Mouse (Mus musculus): ENCODE results near the gene Cryba1. TPM values are rescaled to one million over a fixed set of nuclear protein-coding genes. Genes with fewer than 3 reads are reported as not detected.
"Not testable (repeated sequence)": the region's sequence is repeated elsewhere in the genome, so short reads cannot be mapped to it uniquely, and the experiment has no call there.

Cryba1 gene
- polyA plus RNA-seq, 1 experiment from 2014 or later: 2.2 TPM

- no peak overlapping the region for H3K4me3 ChIP-seq
- no peaks in the 10 kb centered on the region for H3K9me3 ChIP-seq
- no peaks in the 10 kb centered on the region for H3K36me3 ChIP-seq (replicated peaks)
- DNase-seq (ENCODE audit: low spot score): no peak
- no peak overlapping the region for H3K27ac ChIP-seq (replicated peaks)
- no peaks in the 10 kb centered on the region for H3K4me1 ChIP-seq
- 85% methylated on average over 5 of the region's 5 CpGs for WGBS
- no peaks in the 10 kb centered on the region for H3K27me3 ChIP-seq (replicated peaks; ENCODE audit: low read depth, poor library complexity, severe bottlenecking)
Observed at GRCm38 (mm10) chr11:77752525-77752924, 27.4 kb upstream of the Cryba1 start.

GRCm38 (mm10) chr11:77748996-77749395, 23.9 kb upstream of the Cryba1 start:
- no peak overlapping the region for H3K27ac ChIP-seq (replicated peaks)
- no peak overlapping the region for H3K4me3 ChIP-seq
- H3K4me1 ChIP-seq: no peaks in the 10 kb centered on the region
- no peaks in the 10 kb centered on the region for H3K36me3 ChIP-seq (replicated peaks)
- no peaks in the 10 kb centered on the region for H3K27me3 ChIP-seq (replicated peaks; ENCODE audit: low read depth, poor library complexity, severe bottlenecking)
- H3K9me3 ChIP-seq: no peaks in the 10 kb centered on the region
- WGBS: 90% methylated on average over 5 of the region's 5 CpGs
- DNase-seq (ENCODE audit: low spot score): no peak

- H3K27me3 ChIP-seq (replicated peaks; ENCODE audit: low read depth, poor library complexity, severe bottlenecking); DNase-seq (ENCODE audit: low spot score); H3K4me3 ChIP-seq; H3K27ac ChIP-seq (replicated peaks); H3K4me1 ChIP-seq; H3K9me3 ChIP-seq; H3K36me3 ChIP-seq (replicated peaks): not testable (repeated sequence)
- 95% methylated on average over 14 of the region's 15 CpGs for WGBS
Observed at GRCm38 (mm10) chr11:77747103-77747502, 22.0 kb upstream of the Cryba1 start.

GRCm38 (mm10) chr11:77746652-77747051, 21.6 kb upstream of the Cryba1 start:
- Histone ChIP-seq H3K36me3 (replicated peaks) (no peaks in the 10 kb centered on the region), H3K27me3 (replicated peaks; ENCODE audit: low read depth, poor library complexity, severe bottlenecking) (no peaks in the 10 kb centered on the region), H3K4me1 (no peaks in the 10 kb centered on the region), H3K4me3 (no peak overlapping the region), H3K9me3 (no peaks in the 10 kb centered on the region), H3K27ac (replicated peaks) (no peak overlapping the region)
- no peak for DNase-seq (ENCODE audit: low spot score)
- WGBS: 87% methylated on average over 4 of the region's 4 CpGs

- H3K4me3 ChIP-seq: no peak overlapping the region
- no peaks in the 10 kb centered on the region for H3K4me1 ChIP-seq
- H3K36me3 ChIP-seq (replicated peaks): no peaks in the 10 kb centered on the region
- 37% methylated on average over 6 of the region's 6 CpGs for WGBS
- peak; percentile 14 for DNase-seq (ENCODE audit: low spot score)
- H3K27ac ChIP-seq (replicated peaks): no peak overlapping the region
- no peaks in the 10 kb centered on the region for H3K9me3 ChIP-seq
- H3K27me3 ChIP-seq (replicated peaks; ENCODE audit: low read depth, poor library complexity, severe bottlenecking): no peaks in the 10 kb centered on the region
Observed at GRCm38 (mm10) chr11:77743966-77744365, 18.9 kb upstream of the Cryba1 start.

- Histone ChIP-seq H3K27ac (replicated peaks) (no peak overlapping the region), H3K9me3 (no peaks in the 10 kb centered on the region), H3K4me1 (no peaks in the 10 kb centered on the region), H3K4me3 (no peak overlapping the region), H3K36me3 (replicated peaks) (no peaks in the 10 kb centered on the region), H3K27me3 (replicated peaks; ENCODE audit: low read depth, poor library complexity, severe bottlenecking) (no peaks in the 10 kb centered on the region)
- 47% methylated on average over 7 of the region's 7 CpGs for WGBS
- no peak for DNase-seq (ENCODE audit: low spot score)
Observed at GRCm38 (mm10) chr11:77738555-77738954, 13.5 kb upstream of the Cryba1 start.

- peak; percentile 88 for DNase-seq (ENCODE audit: low spot score)
- whole genome bisulfite sequencing: under 1% methylated on average over 6 of the region's 6 CpGs
Observed at GRCm38 (mm10) chr11:77737289-77737688, 12.2 kb upstream of the Cryba1 start.

GRCm38 (mm10) chr11:77728587-77728986, 3.5 kb upstream of the Cryba1 start:
- WGBS: 68% methylated on average over 2 of the region's 2 CpGs
- Histone ChIP-seq H3K9me3 (no peaks in the 10 kb centered on the region), H3K27ac (replicated peaks) (no peak overlapping the region)

More at GRCm38 (mm10) chr11:77737289-77737688, 12.2 kb upstream of the Cryba1 start:
- no peaks in the 10 kb centered on the region for H3K36me3 ChIP-seq (replicated peaks)
- no peaks in the 10 kb centered on the region for H3K9me3 ChIP-seq
- no peaks in the 10 kb centered on the region for H3K27me3 ChIP-seq (replicated peaks; ENCODE audit: low read depth, poor library complexity, severe bottlenecking)
- H3K4me1 ChIP-seq: no peaks in the 10 kb centered on the region
- H3K27ac ChIP-seq (replicated peaks): no peak overlapping the region
- no peak overlapping the region for H3K4me3 ChIP-seq

GRCm38 (mm10) chr11:77724766-77725165, 317 bp downstream of the Cryba1 start:
- Histone ChIP-seq H3K27me3 (replicated peaks; ENCODE audit: low read depth, poor library complexity, severe bottlenecking) (no peaks in the 10 kb centered on the region), H3K36me3 (replicated peaks) (0 out of 2 replicates have a peak, but pooled peaks cover 3% of the 10 kb centered on the region), H3K9me3 (no peaks in the 10 kb centered on the region), H3K27ac (replicated peaks) (no peak overlapping the region), H3K4me3 (no peak overlapping the region), H3K4me1 (peaks cover 6% of the 10 kb centered on the region; the same call in 1 of the 2 replicates)
- 78% methylated on average over 7 of the region's 7 CpGs for WGBS
- DNase-seq (ENCODE audit: low spot score): no peak

More at GRCm38 (mm10) chr11:77728587-77728986, 3.5 kb upstream of the Cryba1 start:
- Histone ChIP-seq H3K4me3 (no peak overlapping the region), H3K36me3 (replicated peaks) (no peaks in the 10 kb centered on the region), H3K27me3 (replicated peaks; ENCODE audit: low read depth, poor library complexity, severe bottlenecking) (no peaks in the 10 kb centered on the region), H3K4me1 (peaks cover 6% of the 10 kb centered on the region; the same call in 1 of the 2 replicates)
- DNase-seq (ENCODE audit: low spot score): no peak

- Histone ChIP-seq H3K36me3 (replicated peaks) (peaks cover 15% of the 10 kb centered on the region; the same call in 1 of the 2 replicates), H3K27me3 (replicated peaks; ENCODE audit: low read depth, poor library complexity, severe bottlenecking) (no peaks in the 10 kb centered on the region), H3K9me3 (no peaks in the 10 kb centered on the region), H3K27ac (replicated peaks) (no peak overlapping the region), H3K4me3 (no peak overlapping the region), H3K4me1 (0 out of 2 replicates have a peak, but pooled peaks cover 4% of the 10 kb centered on the region)
- no peak for DNase-seq (ENCODE audit: low spot score)
- WGBS: 88% methylated on average over 4 of the region's 4 CpGs
Observed at GRCm38 (mm10) chr11:77721389-77721788, 3.7 kb downstream of the Cryba1 start.

GRCm38 (mm10) chr11:77719055-77719454, 6.0 kb downstream of the Cryba1 start:
- H3K9me3 ChIP-seq: no peaks in the 10 kb centered on the region
- no peak overlapping the region for H3K27ac ChIP-seq (replicated peaks)
- no peaks in the 10 kb centered on the region for H3K4me1 ChIP-seq
- H3K36me3 ChIP-seq (replicated peaks): peaks cover 18% of the 10 kb centered on the region; the same call in 1 of the 2 replicates
- H3K27me3 ChIP-seq (replicated peaks; ENCODE audit: low read depth, poor library complexity, severe bottlenecking): no peaks in the 10 kb centered on the region
- WGBS: 97% methylated on average over 2 of the region's 2 CpGs
- no peak for DNase-seq (ENCODE audit: low spot score)
- H3K4me3 ChIP-seq: no peak overlapping the region

GRCm38 (mm10) chr11:77713736-77714135, 11.3 kb downstream of the Cryba1 start:
- WGBS: 95% methylated on average over 3 of the region's 3 CpGs
- H3K9me3 ChIP-seq: no peaks in the 10 kb centered on the region
- no peak overlapping the region for H3K4me3 ChIP-seq
- H3K27ac ChIP-seq (replicated peaks): no peak overlapping the region
- H3K27me3 ChIP-seq (replicated peaks; ENCODE audit: low read depth, poor library complexity, severe bottlenecking): no peaks in the 10 kb centered on the region
- peaks cover 54% of the 10 kb centered on the region for H3K36me3 ChIP-seq (replicated peaks)
- no peak for DNase-seq (ENCODE audit: low spot score)
- H3K4me1 ChIP-seq: no peaks in the 10 kb centered on the region

GRCm38 (mm10) chr11:77709039-77709438, 16.0 kb downstream of the Cryba1 start:
- H3K27ac ChIP-seq (replicated peaks): no peak overlapping the region
- no peaks in the 10 kb centered on the region for H3K4me1 ChIP-seq
- no peak for DNase-seq (ENCODE audit: low spot score)
- 81% methylated on average over 3 of the region's 3 CpGs for WGBS
- peaks cover 89% of the 10 kb centered on the region for H3K36me3 ChIP-seq (replicated peaks)
- H3K4me3 ChIP-seq: no peak overlapping the region
- no peaks in the 10 kb centered on the region for H3K9me3 ChIP-seq
- no peaks in the 10 kb centered on the region for H3K27me3 ChIP-seq (replicated peaks; ENCODE audit: low read depth, poor library complexity, severe bottlenecking)
